Mouse (Mus musculus): ENCODE measurements at regions not wholly inside any gene's neighbourhood (a gene's known extent, or its start where the extent isn't known, plus 50 kb on each side); places are given as distances from the start of the nearest gene placed in this dataset.

GRCm38 (mm10) chr4:131100093-131100795 lies 156.1 kb downstream of the Matn1 start:
- H3K4me1 ChIP-seq = no peaks in the 10 kb centered on the region
- peaks cover 38% of the 10 kb centered on the region; the same call in 1 of the 2 replicates for H3K27me3 ChIP-seq (replicated peaks)
- no peaks in the 10 kb centered on the region for H3K36me3 ChIP-seq
- H3K27ac ChIP-seq (replicated peaks) = no peak overlapping the region
- H3K9me3 ChIP-seq = 0 out of 2 replicates have a peak, but pooled peaks cover 4% of the 10 kb centered on the region
- 37% methylated on average over 10 of the region's 10 CpGs for WGBS
- H3K4me2 ChIP-seq = peak overlapping the region; percentile 58
- no peak for ATAC-seq (ENCODE audit: extremely low read depth, insufficient number of reproducible peaks, low FRiP score, low TSS enrichment)
- peak overlapping the region; percentile 19; the same call in 1 of the 2 replicates for H3K4me3 ChIP-seq
- H3K9ac ChIP-seq = no peak overlapping the region

- peak overlapping the region; percentile 58 for H3K4me2 ChIP-seq
- WGBS = 14% methylated on average over 13 of the region's 13 CpGs
- peaks cover 42% of the 10 kb centered on the region for H3K27me3 ChIP-seq (replicated peaks)
- H3K4me1 ChIP-seq = no peaks in the 10 kb centered on the region
- no peaks in the 10 kb centered on the region for H3K36me3 ChIP-seq
- no peak overlapping the region for H3K9ac ChIP-seq
- no peak overlapping the region for H3K27ac ChIP-seq (replicated peaks)
- peak overlapping the region; percentile 19; the same call in 1 of the 2 replicates for H3K4me3 ChIP-seq
- ATAC-seq (ENCODE audit: extremely low read depth, insufficient number of reproducible peaks, low FRiP score, low TSS enrichment) = no peak
- H3K9me3 ChIP-seq = 0 out of 2 replicates have a peak, but pooled peaks cover 4% of the 10 kb centered on the region
These were observed 156.6 kb downstream of the Matn1 start for GRCm38 (mm10) chr4:131100796-131101156.

GRCm38 (mm10) chr4:131102163-131102562 lies 158.0 kb downstream of the Matn1 start:
- Histone ChIP-seq H3K4me2 (no peak overlapping the region), H3K9me3 (0 out of 2 replicates have a peak, but pooled peaks cover 4% of the 10 kb centered on the region), H3K27ac (replicated peaks) (no peak overlapping the region), H3K9ac (no peak overlapping the region), H3K4me1 (no peaks in the 10 kb centered on the region), H3K36me3 (no peaks in the 10 kb centered on the region), H3K27me3 (replicated peaks) (peaks cover 46% of the 10 kb centered on the region), H3K4me3 (no peak overlapping the region)
- ATAC-seq (ENCODE audit: extremely low read depth, insufficient number of reproducible peaks, low FRiP score, low TSS enrichment) = no peak
- WGBS = 56% methylated on average over 4 of the region's 4 CpGs

- H3K4me1 ChIP-seq = no peaks in the 10 kb centered on the region
- no peaks in the 10 kb centered on the region for H3K36me3 ChIP-seq
- WGBS = 72% methylated on average over 13 of the region's 13 CpGs
- peaks cover 32% of the 10 kb centered on the region for H3K27me3 ChIP-seq (replicated peaks)
- H3K4me2 ChIP-seq = no peak overlapping the region
- H3K9ac ChIP-seq = no peak overlapping the region
- H3K4me3 ChIP-seq = no peak overlapping the region
- ATAC-seq (ENCODE audit: extremely low read depth, insufficient number of reproducible peaks, low FRiP score, low TSS enrichment) = no peak
- no peak overlapping the region for H3K27ac ChIP-seq (replicated peaks)
- H3K9me3 ChIP-seq = no peaks in the 10 kb centered on the region
These were observed 163.1 kb downstream of the Matn1 start for GRCm38 (mm10) chr4:131107127-131107857.

GRCm38 (mm10) chr4:131112536-131112935 lies 168.4 kb downstream of the Matn1 start:
- WGBS = 67% methylated on average over 6 of the region's 6 CpGs

GRCm38 (mm10) chr4:131113727-131114303 lies 169.6 kb downstream of the Matn1 start:
- Histone ChIP-seq H3K27ac (replicated peaks) (no peak overlapping the region), H3K9me3 (no peaks in the 10 kb centered on the region), H3K4me2 (no peak overlapping the region), H3K9ac (no peak overlapping the region), H3K27me3 (replicated peaks) (peaks cover 15% of the 10 kb centered on the region), H3K36me3 (no peaks in the 10 kb centered on the region), H3K4me3 (no peak overlapping the region), H3K4me1 (no peaks in the 10 kb centered on the region)
- 43% methylated on average over 10 of the region's 10 CpGs for WGBS
- no peak for ATAC-seq (ENCODE audit: extremely low read depth, insufficient number of reproducible peaks, low FRiP score, low TSS enrichment)

More at GRCm38 (mm10) chr4:131112536-131112935, 168.4 kb downstream of the Matn1 start:
- Histone ChIP-seq H3K4me3 (no peak overlapping the region), H3K27ac (replicated peaks) (no peak overlapping the region), H3K27me3 (replicated peaks) (peaks cover 20% of the 10 kb centered on the region), H3K4me1 (no peaks in the 10 kb centered on the region), H3K4me2 (no peak overlapping the region), H3K36me3 (no peaks in the 10 kb centered on the region), H3K9me3 (no peaks in the 10 kb centered on the region), H3K9ac (no peak overlapping the region)
- ATAC-seq (ENCODE audit: extremely low read depth, insufficient number of reproducible peaks, low FRiP score, low TSS enrichment) = no peak

- Histone ChIP-seq H3K4me2 (no peak overlapping the region), H3K27me3 (replicated peaks) (peaks cover 16% of the 10 kb centered on the region), H3K4me1 (no peaks in the 10 kb centered on the region), H3K9me3 (no peaks in the 10 kb centered on the region), H3K9ac (no peak overlapping the region), H3K4me3 (no peak overlapping the region), H3K36me3 (no peaks in the 10 kb centered on the region), H3K27ac (replicated peaks) (no peak overlapping the region)
- 4% methylated on average over 5 of the region's 5 CpGs for WGBS
- ATAC-seq (ENCODE audit: extremely low read depth, insufficient number of reproducible peaks, low FRiP score, low TSS enrichment) = no peak
These were observed 171.1 kb downstream of the Matn1 start for GRCm38 (mm10) chr4:131115247-131115646.

GRCm38 (mm10) chr4:131118586-131118985 lies 174.4 kb downstream of the Matn1 start:
- Histone ChIP-seq H3K4me2 (no peak overlapping the region), H3K36me3 (no peaks in the 10 kb centered on the region), H3K9ac (no peak overlapping the region), H3K9me3 (no peaks in the 10 kb centered on the region), H3K4me3 (no peak overlapping the region), H3K4me1 (no peaks in the 10 kb centered on the region), H3K27me3 (replicated peaks) (peaks cover 11% of the 10 kb centered on the region), H3K27ac (replicated peaks) (no peak overlapping the region)
- ATAC-seq (ENCODE audit: extremely low read depth, insufficient number of reproducible peaks, low FRiP score, low TSS enrichment) = no peak
- WGBS = 67% methylated on average over 4 of the region's 4 CpGs

- 64% methylated on average over 2 of the region's 2 CpGs for WGBS
- no peak overlapping the region for H3K4me3 ChIP-seq
- H3K27ac ChIP-seq (replicated peaks) = no peak overlapping the region
- no peak overlapping the region for H3K9ac ChIP-seq
- no peaks in the 10 kb centered on the region for H3K4me1 ChIP-seq
- ATAC-seq (ENCODE audit: extremely low read depth, insufficient number of reproducible peaks, low FRiP score, low TSS enrichment) = no peak
- 0 out of 2 replicates have a peak, but pooled peaks cover 4% of the 10 kb centered on the region for H3K27me3 ChIP-seq (replicated peaks)
- no peaks in the 10 kb centered on the region for H3K9me3 ChIP-seq
- H3K4me2 ChIP-seq = no peak overlapping the region
- no peaks in the 10 kb centered on the region for H3K36me3 ChIP-seq
These were observed 175.4 kb downstream of the Matn1 start for GRCm38 (mm10) chr4:131119621-131120020.

- Histone ChIP-seq H3K9ac (no peak overlapping the region), H3K27ac (replicated peaks) (no peak overlapping the region), H3K4me1 (no peaks in the 10 kb centered on the region), H3K4me2 (no peak overlapping the region), H3K4me3 (no peak overlapping the region), H3K27me3 (replicated peaks) (peaks cover 9% of the 10 kb centered on the region), H3K36me3 (no peaks in the 10 kb centered on the region), H3K9me3 (no peaks in the 10 kb centered on the region)
- 79% methylated on average over 5 of the region's 5 CpGs for WGBS
- ATAC-seq (ENCODE audit: extremely low read depth, insufficient number of reproducible peaks, low FRiP score, low TSS enrichment) = no peak
These were observed 176.5 kb downstream of the Matn1 start for GRCm38 (mm10) chr4:131120680-131121079.

- H3K36me3 ChIP-seq = no peaks in the 10 kb centered on the region
- WGBS = 36% methylated on average over 7 of the region's 7 CpGs
- H3K27ac ChIP-seq (replicated peaks) = no peak overlapping the region
- ATAC-seq (ENCODE audit: extremely low read depth, insufficient number of reproducible peaks, low FRiP score, low TSS enrichment) = no peak
- H3K4me1 ChIP-seq = no peaks in the 10 kb centered on the region
- no peak overlapping the region for H3K4me2 ChIP-seq
- no peak overlapping the region for H3K4me3 ChIP-seq
- no peaks in the 10 kb centered on the region for H3K9me3 ChIP-seq
- H3K9ac ChIP-seq = no peak overlapping the region
- peaks cover 20% of the 10 kb centered on the region for H3K27me3 ChIP-seq (replicated peaks)
These were observed 181.8 kb downstream of the Matn1 start for GRCm38 (mm10) chr4:131125975-131126374.
